Mouse (Mus musculus): Measurements from ENCODE around the gene Usf3. TPM values are rescaled to one million over a fixed set of nuclear protein-coding genes. Genes with fewer than 3 reads are reported as not detected.

The Usf3 gene
- polyA plus RNA-seq, 1 experiment from 2014 or later: 4.2 TPM

DNA sequence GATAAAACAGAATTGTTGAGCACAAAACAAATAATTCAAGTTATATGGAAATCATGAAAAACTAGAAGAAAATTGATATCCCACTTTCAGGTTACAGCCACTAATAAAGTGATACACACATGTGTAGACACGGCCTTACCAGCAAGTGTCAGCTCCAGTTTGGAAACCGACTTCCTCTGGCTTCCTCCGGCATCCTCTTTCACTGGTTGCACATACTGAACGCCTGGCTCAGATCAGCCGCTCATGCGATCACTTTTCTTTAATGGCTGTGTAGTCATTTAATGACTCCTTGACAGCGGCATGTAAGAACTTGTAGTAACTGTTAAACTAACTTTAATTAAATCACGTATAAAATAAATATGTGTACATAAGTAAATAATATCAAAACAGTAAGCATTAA lies 32.9 kb downstream of the Usf3 start:
- ATAC-seq (replicated peaks; ENCODE audit: insufficient number of reproducible peaks, low FRiP score, low TSS enrichment): no peak
- no peak overlapping the region for H3K4me3 ChIP-seq (ENCODE audit: low read depth, low read length)
- H3K4me1 ChIP-seq (ENCODE audit: control insufficient read depth, insufficient read depth, low read length): no peaks in the 10 kb centered on the region
- H3K27me3 ChIP-seq (ENCODE audit: control insufficient read depth, insufficient read depth, low read length): no peaks in the 10 kb centered on the region
- no peak overlapping the region for H3K9ac ChIP-seq (ENCODE audit: low read depth, low read length)
- H3K9me3 ChIP-seq (replicated peaks; ENCODE audit: control insufficient read depth, low read length): peaks cover 2% of the 10 kb centered on the region; the same call in 1 of the 2 replicates
- WGBS (ENCODE audit: insufficient replicate concordance): 92% methylated on average over 8 of the region's 8 CpGs
- H3K36me3 ChIP-seq (ENCODE audit: control insufficient read depth, insufficient read depth, low read length): peaks cover 10% of the 10 kb centered on the region
- no peak overlapping the region for H3K27ac ChIP-seq (ENCODE audit: low read depth, low read length)
- H3K4me2 ChIP-seq: no peak overlapping the region

DNA sequence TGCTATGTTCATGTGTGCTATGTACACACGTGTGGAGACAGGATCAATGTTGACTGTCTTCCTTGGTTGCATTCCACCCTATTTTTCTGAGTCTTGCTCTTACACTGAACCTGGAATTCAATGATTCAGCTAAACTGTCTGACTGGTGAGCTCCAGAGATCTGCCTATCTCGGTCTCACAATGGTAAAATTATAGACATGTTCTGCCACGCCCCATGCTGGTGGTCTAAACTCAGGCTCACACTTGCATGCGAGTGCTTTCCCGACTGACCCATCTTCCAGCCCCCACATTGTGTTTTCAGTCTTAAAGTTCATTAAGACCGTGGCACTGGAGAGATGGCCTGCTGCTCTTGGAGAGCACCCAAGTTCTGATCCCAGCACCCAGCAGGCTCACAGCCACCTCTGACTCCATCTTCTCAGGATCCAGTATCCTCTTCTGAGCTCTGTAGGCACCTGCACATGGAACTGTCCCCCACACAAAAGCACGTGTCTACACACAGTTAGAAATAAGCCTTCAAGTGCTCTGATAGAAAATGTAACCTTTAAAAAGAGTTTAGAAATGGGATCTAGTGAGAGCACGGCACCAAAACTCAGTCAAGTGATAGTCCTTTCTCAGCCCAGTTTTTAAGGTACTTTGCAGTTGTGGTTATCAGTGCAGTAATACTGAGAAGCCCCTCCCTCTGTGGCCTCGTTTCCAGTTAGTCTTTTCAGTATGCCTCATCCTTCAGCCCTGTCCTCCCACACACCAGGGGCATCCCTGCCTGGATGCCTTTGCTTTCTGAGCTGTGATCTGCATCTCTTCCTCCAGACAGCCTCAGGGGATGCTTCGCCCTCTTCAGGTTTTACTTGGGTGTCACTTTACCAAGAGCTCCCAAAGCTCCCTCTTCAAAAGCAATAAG lies 37.4 kb downstream of the Usf3 start:
- no peak overlapping the region for H3K27ac ChIP-seq (ENCODE audit: low read depth, low read length)
- WGBS (ENCODE audit: insufficient replicate concordance): 78% methylated on average over 10 of the region's 10 CpGs
- no peak overlapping the region for H3K4me3 ChIP-seq (ENCODE audit: low read depth, low read length)
- no peak for ATAC-seq (replicated peaks; ENCODE audit: insufficient number of reproducible peaks, low FRiP score, low TSS enrichment)
- H3K9me3 ChIP-seq (replicated peaks; ENCODE audit: control insufficient read depth, low read length): no peaks in the 10 kb centered on the region
- no peaks in the 10 kb centered on the region for H3K27me3 ChIP-seq (ENCODE audit: control insufficient read depth, insufficient read depth, low read length)
- H3K9ac ChIP-seq (ENCODE audit: low read depth, low read length): no peak overlapping the region
- no peak overlapping the region for H3K4me2 ChIP-seq
- H3K4me1 ChIP-seq (ENCODE audit: control insufficient read depth, insufficient read depth, low read length): no peaks in the 10 kb centered on the region
- H3K36me3 ChIP-seq (ENCODE audit: control insufficient read depth, insufficient read depth, low read length): peaks cover 7% of the 10 kb centered on the region

DNA sequence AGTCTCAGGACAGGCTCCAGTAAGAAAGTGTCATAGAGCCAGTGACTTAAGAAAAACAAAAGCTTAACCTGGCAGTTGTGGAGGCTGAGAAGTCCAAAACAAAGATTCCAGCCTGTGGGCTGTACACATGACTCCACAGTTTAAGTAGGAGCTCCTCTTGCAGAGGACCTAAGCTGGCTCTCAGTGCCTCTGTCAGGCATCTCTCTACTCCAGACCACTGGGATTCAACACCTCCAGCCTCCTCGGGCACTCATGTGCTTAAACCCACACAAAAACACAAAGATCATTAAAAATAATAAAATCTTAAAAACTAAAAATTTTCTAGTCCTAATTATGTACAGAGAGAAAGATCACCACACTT lies 38.0 kb downstream of the Usf3 start:
- H3K27ac ChIP-seq (ENCODE audit: low read depth, low read length): no peak overlapping the region
- no peaks in the 10 kb centered on the region for H3K9me3 ChIP-seq (replicated peaks; ENCODE audit: control insufficient read depth, low read length)
- no peaks in the 10 kb centered on the region for H3K27me3 ChIP-seq (ENCODE audit: control insufficient read depth, insufficient read depth, low read length)
- no peak overlapping the region for H3K9ac ChIP-seq (ENCODE audit: low read depth, low read length)
- peaks cover 13% of the 10 kb centered on the region for H3K36me3 ChIP-seq (ENCODE audit: control insufficient read depth, insufficient read depth, low read length)
- WGBS (ENCODE audit: insufficient replicate concordance): 93% methylated on average over 1 of the region's 1 CpGs
- H3K4me1 ChIP-seq (ENCODE audit: control insufficient read depth, insufficient read depth, low read length): no peaks in the 10 kb centered on the region
- no peak for ATAC-seq (replicated peaks; ENCODE audit: insufficient number of reproducible peaks, low FRiP score, low TSS enrichment)
- no peak overlapping the region for H3K4me3 ChIP-seq (ENCODE audit: low read depth, low read length)
- H3K4me2 ChIP-seq: no peak overlapping the region

DNA sequence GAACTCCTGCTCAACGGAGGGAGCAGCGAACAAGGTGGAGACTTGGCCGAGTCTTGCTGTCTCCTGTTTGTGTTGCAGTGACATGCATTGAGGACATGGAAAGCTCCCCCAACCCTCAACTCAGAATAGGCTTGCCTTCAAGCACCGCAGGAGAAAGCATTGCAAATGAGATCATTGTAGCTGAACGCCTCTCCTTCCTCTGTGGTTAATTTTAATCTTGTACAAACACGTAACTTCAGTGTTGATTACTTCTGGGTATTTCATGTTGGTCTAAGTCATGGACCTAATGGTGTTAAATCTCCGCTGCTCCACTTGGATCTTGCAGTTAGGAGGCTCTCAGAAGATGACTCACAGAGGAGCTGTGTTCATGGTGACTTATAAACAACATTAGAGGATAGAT lies 39.7 kb downstream of the Usf3 start:
- H3K27ac ChIP-seq (ENCODE audit: low read depth, low read length): no peak overlapping the region
- 90% methylated on average over 7 of the region's 7 CpGs for WGBS (ENCODE audit: insufficient replicate concordance)
- peaks cover 24% of the 10 kb centered on the region for H3K36me3 ChIP-seq (ENCODE audit: control insufficient read depth, insufficient read depth, low read length)
- no peaks in the 10 kb centered on the region for H3K27me3 ChIP-seq (ENCODE audit: control insufficient read depth, insufficient read depth, low read length)
- H3K4me1 ChIP-seq (ENCODE audit: control insufficient read depth, insufficient read depth, low read length): no peaks in the 10 kb centered on the region; the same call in 1 of the 2 replicates
- no peak overlapping the region for H3K4me3 ChIP-seq (ENCODE audit: low read depth, low read length)
- H3K9ac ChIP-seq (ENCODE audit: low read depth, low read length): no peak overlapping the region
- ATAC-seq (replicated peaks; ENCODE audit: insufficient number of reproducible peaks, low FRiP score, low TSS enrichment): no peak
- H3K4me2 ChIP-seq: no peak overlapping the region
- no peaks in the 10 kb centered on the region for H3K9me3 ChIP-seq (replicated peaks; ENCODE audit: control insufficient read depth, low read length)

DNA sequence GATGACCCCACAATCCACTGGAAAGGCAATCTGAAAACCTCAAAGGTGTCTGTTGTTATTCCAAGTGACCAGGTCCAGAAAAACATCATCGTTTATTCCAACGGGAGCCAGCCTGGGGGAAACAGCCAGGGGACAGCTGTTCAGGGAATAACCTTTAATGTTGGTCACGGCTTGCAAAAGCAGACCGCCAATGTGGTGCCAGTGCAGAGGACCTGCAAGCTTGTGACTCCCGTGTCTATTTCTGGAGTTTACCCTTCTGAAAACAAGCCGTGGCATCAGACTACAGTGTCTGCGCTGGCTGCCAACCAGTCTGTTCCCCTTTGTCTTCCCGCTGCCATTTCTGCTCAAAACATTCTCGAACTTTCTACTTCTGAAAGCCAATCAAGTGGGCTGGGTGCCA lies 42.5 kb downstream of the Usf3 start:
- no peaks in the 10 kb centered on the region for H3K27me3 ChIP-seq (ENCODE audit: control insufficient read depth, insufficient read depth, low read length)
- no peak overlapping the region for H3K27ac ChIP-seq (ENCODE audit: low read depth, low read length)
- H3K4me3 ChIP-seq (ENCODE audit: low read depth, low read length): no peak overlapping the region
- H3K36me3 ChIP-seq (ENCODE audit: control insufficient read depth, insufficient read depth, low read length): peaks cover 31% of the 10 kb centered on the region
- H3K4me2 ChIP-seq: no peak overlapping the region
- ATAC-seq (replicated peaks; ENCODE audit: insufficient number of reproducible peaks, low FRiP score, low TSS enrichment): no peak
- H3K9me3 ChIP-seq (replicated peaks; ENCODE audit: control insufficient read depth, low read length): no peaks in the 10 kb centered on the region
- no peak overlapping the region for H3K9ac ChIP-seq (ENCODE audit: low read depth, low read length)
- WGBS (ENCODE audit: insufficient replicate concordance): 93% methylated on average over 9 of the region's 9 CpGs
- H3K4me1 ChIP-seq (ENCODE audit: control insufficient read depth, insufficient read depth, low read length): no peaks in the 10 kb centered on the region; the same call in 1 of the 2 replicates

DNA sequence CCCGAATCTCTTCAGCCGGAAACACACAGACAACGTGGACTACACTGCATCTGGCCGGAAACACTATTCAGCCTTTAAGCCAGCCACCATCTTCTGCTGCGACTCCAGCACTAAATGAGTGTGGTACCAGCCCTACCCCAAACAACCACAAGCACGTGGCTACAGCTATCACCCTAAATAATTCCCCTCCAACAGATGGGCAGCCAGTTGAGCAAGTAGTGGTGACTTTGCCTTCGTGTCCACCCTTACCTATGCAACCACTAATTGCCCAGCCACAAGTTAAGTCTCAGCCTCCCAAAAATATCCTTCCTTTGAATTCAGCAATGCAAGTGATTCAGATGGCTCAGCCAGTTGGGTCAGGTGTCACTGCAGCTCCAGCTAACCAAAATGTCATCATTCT lies 43.4 kb downstream of the Usf3 start:
- Histone ChIP-seq H3K27ac (ENCODE audit: low read depth, low read length) (no peak overlapping the region), H3K4me3 (ENCODE audit: low read depth, low read length) (no peak overlapping the region), H3K4me2 (no peak overlapping the region), H3K4me1 (ENCODE audit: control insufficient read depth, insufficient read depth, low read length) (no peaks in the 10 kb centered on the region; the same call in 1 of the 2 replicates), H3K9ac (ENCODE audit: low read depth, low read length) (no peak overlapping the region), H3K36me3 (ENCODE audit: control insufficient read depth, insufficient read depth, low read length) (peaks cover 33% of the 10 kb centered on the region), H3K9me3 (replicated peaks; ENCODE audit: control insufficient read depth, low read length) (no peaks in the 10 kb centered on the region), H3K27me3 (ENCODE audit: control insufficient read depth, insufficient read depth, low read length) (no peaks in the 10 kb centered on the region)
- ATAC-seq (replicated peaks; ENCODE audit: insufficient number of reproducible peaks, low FRiP score, low TSS enrichment): no peak
- 92% methylated on average over 7 of the region's 7 CpGs for WGBS (ENCODE audit: insufficient replicate concordance)

DNA sequence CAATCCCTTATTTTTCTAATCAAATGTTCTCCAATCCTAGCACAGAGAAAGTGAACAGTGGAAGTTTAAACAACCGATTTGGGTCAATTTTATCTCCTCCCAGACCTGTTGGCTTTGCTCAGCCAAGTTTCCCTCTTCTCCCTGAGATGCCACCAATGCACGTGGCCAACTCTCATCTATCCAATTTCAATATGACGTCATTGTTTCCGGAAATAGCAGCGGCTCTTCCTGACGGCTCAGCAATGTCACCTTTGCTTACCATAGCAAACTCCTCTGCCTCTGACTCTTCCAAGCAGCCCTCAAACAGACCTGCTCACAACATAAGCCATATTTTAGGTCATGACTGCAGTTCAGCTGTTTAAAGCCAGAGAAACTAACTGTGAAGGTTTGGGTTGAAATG lies 48.4 kb downstream of the Usf3 start:
- Histone ChIP-seq H3K9me3 (replicated peaks; ENCODE audit: control insufficient read depth, low read length) (no peaks in the 10 kb centered on the region), H3K27ac (ENCODE audit: low read depth, low read length) (no peak overlapping the region), H3K36me3 (ENCODE audit: control insufficient read depth, insufficient read depth, low read length) (peaks cover 16% of the 10 kb centered on the region), H3K4me3 (ENCODE audit: low read depth, low read length) (no peak overlapping the region), H3K4me1 (ENCODE audit: control insufficient read depth, insufficient read depth, low read length) (peaks cover 3% of the 10 kb centered on the region; the same call in 1 of the 2 replicates), H3K27me3 (ENCODE audit: control insufficient read depth, insufficient read depth, low read length) (no peaks in the 10 kb centered on the region), H3K4me2 (no peak overlapping the region), H3K9ac (ENCODE audit: low read depth, low read length) (no peak overlapping the region)
- no peak for ATAC-seq (replicated peaks; ENCODE audit: insufficient number of reproducible peaks, low FRiP score, low TSS enrichment)
- WGBS (ENCODE audit: insufficient replicate concordance): 52% methylated on average over 6 of the region's 6 CpGs

DNA sequence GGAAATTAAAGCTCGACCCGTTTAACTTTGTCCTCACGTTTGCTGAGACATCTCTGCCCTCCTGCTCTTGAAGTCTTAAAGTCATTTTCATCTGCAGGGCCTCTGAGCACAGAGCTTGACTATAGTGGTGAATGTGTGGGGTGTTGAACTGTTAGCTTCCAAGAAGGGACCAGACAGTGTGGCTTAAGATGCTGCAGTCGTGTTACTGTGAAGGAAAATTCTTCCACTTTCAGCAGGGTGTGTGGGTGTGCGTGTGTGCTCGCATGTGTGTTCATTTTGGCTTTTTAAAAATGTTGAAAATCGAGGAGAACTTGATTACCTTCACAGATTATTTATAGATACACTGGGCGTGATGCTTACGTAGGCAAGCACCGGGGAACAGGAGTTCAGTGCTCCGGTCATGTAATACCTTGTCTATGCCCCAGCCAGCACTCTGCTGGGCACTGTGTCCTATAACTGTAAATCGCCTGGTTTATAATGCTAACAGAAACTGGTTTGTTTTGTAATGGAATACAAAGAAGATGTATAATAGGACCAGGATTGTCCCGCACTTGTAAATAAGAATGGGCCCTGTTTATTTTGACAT lies 53.8 kb downstream of the Usf3 start:
- Histone ChIP-seq H3K4me2 (no peak overlapping the region), H3K9me3 (replicated peaks; ENCODE audit: control insufficient read depth, low read length) (no peaks in the 10 kb centered on the region), H3K4me1 (ENCODE audit: control insufficient read depth, insufficient read depth, low read length) (0 out of 2 replicates have a peak, but pooled peaks cover 1% of the 10 kb centered on the region), H3K36me3 (ENCODE audit: control insufficient read depth, insufficient read depth, low read length) (no peaks in the 10 kb centered on the region), H3K27ac (ENCODE audit: low read depth, low read length) (no peak overlapping the region), H3K4me3 (ENCODE audit: low read depth, low read length) (no peak overlapping the region), H3K9ac (ENCODE audit: low read depth, low read length) (no peak overlapping the region), H3K27me3 (ENCODE audit: control insufficient read depth, insufficient read depth, low read length) (no peaks in the 10 kb centered on the region)
- no peak for ATAC-seq (replicated peaks; ENCODE audit: insufficient number of reproducible peaks, low FRiP score, low TSS enrichment)
- WGBS (ENCODE audit: insufficient replicate concordance): 85% methylated on average over 13 of the region's 13 CpGs

Measured in heart, embryonic 11.5 days (tissue).